Mouse (Mus musculus) E14TG2a.4 (cell line): ENCODE data around the gene Rin2.

Experiments used
- CTCF ChIP-seq: conservative IDR thresholded peaks from 2 replicates; pipeline ENCODE4 v1.5.1; 2014; ENCODE audit warnings: low read length
- POU5F1 ChIP-seq: IDR thresholded peaks from 2 replicates; pipeline ENCODE4 v1.6.1; 2014; ENCODE audit warnings: low read length, borderline replicate concordance

- TF ChIP-seq CTCF, result no peak
- TF ChIP-seq POU5F1, result no peak
Measured at GRCm38 (mm10) chr2:145829231-145829630, 154.2 kb downstream of the Rin2 start.
